Mouse (Mus musculus) right cerebral cortex, postnatal 25 days (tissue): ENCODE data around the gene Olfr521.
"Not testable (repeated sequence)": the region's sequence is repeated elsewhere in the genome, so short reads cannot be mapped to it uniquely, and the experiment has no call there.

ENCODE experiments used
- DNase-seq: peaks from one replicate; pipeline ENCODE4 v3.0.0; 2022

Olfr521 gene

DNA sequence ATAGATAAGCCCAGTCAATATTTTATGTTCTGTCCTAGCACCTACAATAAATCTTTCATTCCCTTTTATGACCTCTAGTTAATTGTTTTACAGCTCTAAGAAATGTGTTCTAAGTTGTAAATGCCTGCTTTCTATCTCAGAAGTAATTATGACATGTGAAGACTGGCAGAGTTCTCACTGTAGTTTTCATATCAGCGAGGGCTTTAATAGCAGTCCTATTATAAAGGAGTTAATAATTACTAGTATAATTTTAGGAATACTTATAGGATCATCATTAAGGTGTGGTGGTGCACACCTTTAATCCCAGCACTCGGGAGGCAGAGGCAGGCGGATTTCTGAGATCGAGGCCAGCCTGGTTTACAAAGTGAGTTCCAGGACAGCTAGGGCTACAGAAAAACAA, 48.4 kb downstream of the Olfr521 start:
- no peak for DNase-seq

DNA sequence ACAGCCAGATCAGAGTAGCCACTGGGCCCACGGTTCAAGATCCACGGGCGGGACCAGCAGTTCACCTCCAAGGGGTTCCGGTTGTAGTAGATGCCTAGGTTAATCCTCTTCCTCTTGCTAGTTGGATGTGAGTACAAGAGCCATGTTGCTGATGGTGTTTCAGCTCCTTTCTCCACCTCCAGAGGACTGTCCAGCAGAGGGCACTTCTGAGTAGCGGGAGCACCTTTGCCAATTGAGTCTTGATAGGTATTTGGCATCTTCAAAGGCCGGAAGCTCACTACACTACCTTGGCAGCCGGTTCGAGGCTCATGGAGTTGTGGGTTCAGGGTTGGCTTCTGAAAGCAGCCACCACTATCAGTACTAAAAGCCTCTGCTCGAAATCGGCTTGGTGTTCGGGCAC, 50.1 kb downstream of the Olfr521 start:
- DNase-seq = no peak

DNA sequence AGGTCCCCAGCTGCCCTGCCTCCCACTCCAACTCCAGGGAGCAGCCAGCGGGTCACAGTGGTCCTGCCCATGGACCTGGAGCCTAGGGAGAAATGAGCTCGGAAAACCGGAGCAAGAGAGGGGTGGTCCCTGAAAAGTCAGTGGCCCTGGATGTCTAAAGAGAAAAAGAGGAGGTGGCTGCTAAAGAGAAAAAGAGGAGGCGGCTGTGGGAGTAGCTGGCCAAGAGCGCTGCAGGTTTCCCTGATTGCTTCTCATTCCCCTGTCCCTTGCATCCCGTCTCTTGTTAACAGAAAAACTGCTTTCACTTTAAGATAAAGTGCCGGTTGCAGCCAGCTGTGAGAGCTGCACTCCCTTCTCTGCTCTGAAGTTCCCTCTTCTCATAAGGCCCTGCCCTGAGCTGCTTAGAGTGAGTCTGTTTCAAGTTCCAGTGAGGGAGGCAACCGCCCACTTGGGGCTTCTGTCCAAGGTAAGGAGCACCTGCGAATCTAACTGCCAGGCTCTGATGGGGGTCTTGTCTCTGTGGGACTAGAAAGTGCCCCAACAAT, 54.9 kb downstream of the Olfr521 start:
- DNase-seq = not testable (repeated sequence)
